Mouse (Mus musculus) small intestine, adult 2 months (tissue): ENCODE results near the gene Hexim2. TPM values are rescaled to one million over a fixed set of nuclear protein-coding genes. Genes with fewer than 3 reads are reported as not detected.

Experiments
- H3K27ac ChIP-seq: fragments of 200-500 bp; 2 replicates; pipeline ENCODE4 v1.5.1; 2012; ENCODE audit warnings: low read depth, low read length, control low read depth, inconsistent platforms; ENCODE audit not compliant: insufficient read depth
- H3K27me3 ChIP-seq: fragments of 200-500 bp; 2 replicates; pipeline ENCODE4 v1.6.1; 2012; ENCODE audit warnings: mild to moderate bottlenecking, moderate library complexity, low read length, inconsistent platforms; ENCODE audit not compliant: control insufficient read depth, insufficient read depth
- H3K36me3 ChIP-seq: fragments of 200-500 bp; 2 replicates; pipeline ENCODE4 v1.6.1; 2012; ENCODE audit warnings: mild to moderate bottlenecking, low read length, control low read depth, inconsistent platforms; ENCODE audit not compliant: control insufficient read depth, insufficient read depth
- H3K4me1 ChIP-seq: fragments of 200-500 bp; 2 replicates; pipeline ENCODE4 v1.6.1; 2012; ENCODE audit warnings: low read length, inconsistent platforms, mixed read lengths; ENCODE audit not compliant: control insufficient read depth, insufficient read depth, insufficient read length
- H3K4me3 ChIP-seq: fragments of 200-500 bp; 2 replicates; pipeline ENCODE4 v1.5.1; 2012; ENCODE audit warnings: low read depth, mild to moderate bottlenecking, control low read depth, inconsistent platforms, low read length, moderate library complexity
- CTCF ChIP-seq: fragments of 200-500 bp; IDR thresholded peaks from 2 replicates; pipeline ENCODE4 v1.5.1; 2012; ENCODE audit warnings: low read depth, mild to moderate bottlenecking, control low read depth, inconsistent platforms, low read length, moderate library complexity, mixed read lengths; ENCODE audit not compliant: insufficient replicate concordance, insufficient read length; ENCODE audit errors: extremely low read depth
- POLR2A ChIP-seq: fragments of 200-500 bp; IDR thresholded peaks from 2 replicates; pipeline ENCODE4 v1.6.1; 2012; ENCODE audit warnings: low read depth, mild to moderate bottlenecking, control low read depth, inconsistent platforms, low read length, moderate library complexity
- WGBS: fragments of 180-500 bp; shearing (Covaris S2); methylation state at CpG from one replicate; pipeline ENCODE4 v1.1.7; 2018; 5-methylcytosine and 5-hydroxymethylcytosine counted together
- polyA plus RNA-seq: library from polyadenylated mRNA; depleted of rRNA; stranded (reverse); fragments of >200 nt; gene quantifications from 2 replicates; pipeline ENCODE4 v1.2.3, GENCODE M21; 2012

The Hexim2 gene
- polyA plus RNA-seq, 1 experiment, result 2.2 TPM

DNA sequence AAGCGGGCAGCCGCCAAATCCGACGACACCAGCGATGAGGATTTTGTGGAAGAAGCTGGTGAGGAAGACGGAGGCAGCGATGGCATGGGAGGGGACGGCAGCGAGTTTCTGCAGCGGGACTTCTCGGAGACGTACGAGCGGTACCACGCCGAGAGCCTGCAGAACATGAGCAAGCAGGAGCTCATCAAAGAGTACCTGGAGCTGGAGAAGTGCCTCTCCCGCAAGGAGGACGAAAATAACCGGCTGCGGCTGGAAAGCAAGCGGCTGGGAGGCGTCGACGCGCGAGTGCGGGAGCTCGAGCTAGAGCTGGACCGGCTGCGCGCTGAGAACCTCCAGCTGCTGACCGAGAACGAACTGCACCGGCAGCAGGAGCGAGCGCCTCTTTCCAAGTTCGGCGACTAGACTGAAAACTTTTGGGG lies 14.6 kb upstream of the Hexim2 start:
- under 1% methylated on average over 38 of the region's 38 CpGs for WGBS
- no peaks in the 10 kb centered on the region for H3K36me3 ChIP-seq
- H3K4me1 ChIP-seq, result peaks cover 5% of the 10 kb centered on the region; the same call in 1 of the 2 replicates
- H3K27ac ChIP-seq, result peak overlapping the region; percentile 34
- TF ChIP-seq POLR2A (no peak), CTCF (no peak)
- H3K4me3 ChIP-seq, result peak overlapping the region; percentile 82
- H3K27me3 ChIP-seq, result no peaks in the 10 kb centered on the region

DNA sequence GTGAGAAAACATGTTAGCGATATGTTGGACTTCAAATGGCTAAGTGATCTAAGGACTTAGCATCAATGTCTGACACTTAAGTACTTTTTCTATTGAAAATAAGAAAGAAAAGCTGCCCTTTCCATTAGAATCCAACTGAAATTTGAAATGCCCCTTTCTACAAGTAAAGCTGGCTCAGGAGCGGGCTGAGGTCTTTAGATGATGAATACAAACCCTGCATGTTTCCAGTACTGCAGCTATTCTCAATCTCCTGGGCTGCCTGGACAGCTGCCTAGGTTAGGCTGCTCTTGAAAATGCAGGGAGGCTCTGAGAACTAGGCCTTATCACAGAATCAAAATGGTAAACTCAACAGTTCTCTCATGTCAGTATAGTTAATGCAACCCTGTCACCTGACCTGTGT lies 13.4 kb upstream of the Hexim2 start:
- Histone ChIP-seq H3K27ac (no peak overlapping the region), H3K36me3 (no peaks in the 10 kb centered on the region), H3K4me3 (no peak overlapping the region), H3K4me1 (peaks cover 5% of the 10 kb centered on the region; the same call in 1 of the 2 replicates), H3K27me3 (no peaks in the 10 kb centered on the region)
- WGBS, result 75% methylated on average over 2 of the region's 2 CpGs
- TF ChIP-seq CTCF (no peak), POLR2A (no peak)

DNA sequence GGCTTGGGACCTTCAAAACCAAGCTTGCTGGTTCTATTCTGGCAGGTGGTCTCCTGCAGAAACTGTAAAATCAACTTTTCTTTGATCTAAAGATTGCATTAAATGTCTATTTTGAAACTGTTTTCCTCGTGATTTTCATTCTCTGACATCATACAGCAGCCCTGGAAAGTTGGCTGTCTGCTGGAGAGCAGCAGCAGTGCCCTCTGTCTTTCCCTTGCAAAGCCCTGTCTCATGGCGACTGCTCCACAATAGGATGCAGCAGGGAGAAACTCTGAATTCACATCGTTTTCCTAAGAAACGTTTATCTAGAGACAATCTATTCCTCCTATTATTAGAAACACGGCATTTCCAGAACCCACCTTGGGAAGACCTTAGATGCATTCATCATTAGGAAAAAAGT lies 12.6 kb upstream of the Hexim2 start:
- peaks cover 2% of the 10 kb centered on the region; the same call in 1 of the 2 replicates for H3K4me1 ChIP-seq
- H3K27me3 ChIP-seq, result no peaks in the 10 kb centered on the region
- TF ChIP-seq POLR2A (no peak), CTCF (no peak)
- H3K36me3 ChIP-seq, result no peaks in the 10 kb centered on the region
- 57% methylated on average over 5 of the region's 5 CpGs for WGBS
- no peak overlapping the region for H3K4me3 ChIP-seq
- no peak overlapping the region for H3K27ac ChIP-seq

DNA sequence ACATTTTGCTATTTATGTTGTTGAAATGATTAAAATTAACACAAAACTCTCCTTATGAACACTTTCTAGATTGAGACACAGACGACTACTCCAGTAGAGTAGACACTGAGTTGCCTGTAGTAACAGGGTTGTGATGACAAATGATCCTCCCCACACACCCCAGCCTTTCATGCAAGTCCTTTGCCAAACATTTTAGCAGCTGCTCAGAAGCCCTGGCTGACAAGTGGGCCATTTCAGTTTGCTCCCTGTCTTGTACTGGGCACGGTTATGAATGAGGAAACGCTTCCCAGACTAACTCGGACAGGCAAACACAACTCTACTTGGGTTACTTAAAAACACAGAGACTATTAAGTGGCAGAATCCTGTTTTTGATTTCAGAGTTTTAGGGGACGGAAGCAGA lies 11.9 kb upstream of the Hexim2 start:
- no peaks in the 10 kb centered on the region for H3K36me3 ChIP-seq
- no peak overlapping the region for H3K27ac ChIP-seq
- no peak overlapping the region for H3K4me3 ChIP-seq
- H3K4me1 ChIP-seq, result no peaks in the 10 kb centered on the region; the same call in 1 of the 2 replicates
- TF ChIP-seq CTCF (no peak), POLR2A (no peak)
- 56% methylated on average over 5 of the region's 5 CpGs for WGBS
- H3K27me3 ChIP-seq, result no peaks in the 10 kb centered on the region

DNA sequence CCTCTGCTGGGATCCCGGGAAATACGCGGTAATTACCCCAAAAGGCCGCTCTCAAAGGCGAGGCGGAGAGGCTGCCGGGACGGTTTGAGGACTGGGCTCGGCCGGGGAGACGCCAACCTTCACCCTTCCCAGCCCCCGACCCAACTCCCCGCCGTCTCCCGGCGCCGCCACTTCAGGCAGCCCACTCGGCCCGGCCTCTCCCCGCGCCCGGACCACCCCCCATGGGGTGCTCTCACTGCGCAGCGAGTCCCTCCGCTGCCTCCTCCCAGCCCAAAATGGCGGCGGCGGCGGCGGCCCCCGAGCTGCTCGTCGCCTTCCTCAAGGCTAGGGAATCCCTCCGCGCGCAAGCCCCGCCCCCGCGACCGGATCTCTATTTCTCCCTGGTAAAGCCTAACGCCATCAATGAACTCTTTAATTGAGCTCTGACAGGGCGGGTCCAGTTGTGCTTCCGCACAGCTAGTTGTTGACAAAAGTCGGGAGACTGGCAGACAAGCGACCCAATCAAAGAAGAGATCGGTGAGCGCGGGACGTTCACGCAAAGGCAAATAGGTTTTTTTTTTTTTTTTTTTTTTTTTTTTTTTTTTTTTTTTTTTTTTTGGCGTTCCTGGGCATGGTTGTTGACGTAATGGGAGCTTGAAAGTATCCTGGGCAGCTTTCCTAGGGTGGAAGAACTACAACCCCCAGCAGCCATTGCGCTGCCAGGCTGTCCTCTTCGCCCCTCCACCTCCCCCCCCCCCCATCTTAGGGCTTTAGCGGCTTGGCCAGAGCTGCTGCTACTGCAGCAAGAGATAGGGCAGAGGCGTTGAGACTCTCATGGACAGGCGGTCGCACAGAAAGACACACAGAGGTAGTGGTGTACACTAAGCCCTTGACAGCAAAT lies 587 bp downstream of the Hexim2 start:
- Histone ChIP-seq H3K27ac (peak overlapping the region; percentile 92), H3K4me3 (peak overlapping the region; percentile 87), H3K27me3 (no peaks in the 10 kb centered on the region), H3K4me1 (peaks cover 5% of the 10 kb centered on the region; the same call in 1 of the 2 replicates), H3K36me3 (no peaks in the 10 kb centered on the region)
- WGBS, result under 1% methylated on average over 58 of the region's 58 CpGs
- TF ChIP-seq CTCF (no peak), POLR2A (peak; percentile 94)

DNA sequence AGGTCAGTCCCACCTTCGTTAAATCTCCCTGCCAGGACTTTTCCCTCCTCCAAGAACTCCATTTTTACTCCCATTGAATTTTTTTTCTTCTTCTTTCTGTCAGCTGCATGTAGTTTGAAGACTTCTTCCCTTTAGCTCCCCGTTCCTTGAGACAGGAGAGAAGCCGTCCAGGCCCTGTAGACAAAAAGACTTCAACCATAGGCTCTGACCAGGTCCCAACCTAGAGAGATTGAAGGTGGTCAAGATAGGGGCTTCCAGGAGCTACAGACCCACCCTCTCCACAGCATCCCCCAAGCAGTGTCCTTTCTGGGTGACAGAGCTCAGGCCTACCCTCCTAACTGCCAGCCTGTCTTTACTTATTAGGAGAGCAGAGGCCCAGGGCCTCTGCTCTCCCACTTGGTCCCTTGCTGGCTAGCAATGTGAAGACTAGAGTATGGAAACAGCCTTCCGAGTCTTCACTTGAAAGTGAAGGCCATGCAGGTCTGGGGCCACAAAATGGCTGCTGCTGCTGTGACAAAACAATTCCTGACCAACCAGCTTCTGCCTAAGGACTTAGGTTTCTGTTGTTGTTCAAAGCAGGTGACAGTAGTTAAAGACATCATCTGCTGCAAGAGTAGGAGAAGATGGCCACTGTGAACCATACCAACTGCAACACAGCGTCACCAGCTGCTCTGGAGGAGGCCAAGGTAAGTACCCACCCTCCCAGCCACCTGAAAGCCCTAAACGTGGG lies 1.4 kb downstream of the Hexim2 start:
- H3K27me3 ChIP-seq, result no peaks in the 10 kb centered on the region
- H3K27ac ChIP-seq, result peak overlapping the region; percentile 48
- no peak for TF ChIP-seq CTCF
- TF ChIP-seq POLR2A, result no peak
- H3K4me1 ChIP-seq, result peaks cover 5% of the 10 kb centered on the region; the same call in 1 of the 2 replicates
- H3K36me3 ChIP-seq, result no peaks in the 10 kb centered on the region
- 59% methylated on average over 6 of the region's 6 CpGs for WGBS
- H3K4me3 ChIP-seq, result peak overlapping the region; percentile 57

DNA sequence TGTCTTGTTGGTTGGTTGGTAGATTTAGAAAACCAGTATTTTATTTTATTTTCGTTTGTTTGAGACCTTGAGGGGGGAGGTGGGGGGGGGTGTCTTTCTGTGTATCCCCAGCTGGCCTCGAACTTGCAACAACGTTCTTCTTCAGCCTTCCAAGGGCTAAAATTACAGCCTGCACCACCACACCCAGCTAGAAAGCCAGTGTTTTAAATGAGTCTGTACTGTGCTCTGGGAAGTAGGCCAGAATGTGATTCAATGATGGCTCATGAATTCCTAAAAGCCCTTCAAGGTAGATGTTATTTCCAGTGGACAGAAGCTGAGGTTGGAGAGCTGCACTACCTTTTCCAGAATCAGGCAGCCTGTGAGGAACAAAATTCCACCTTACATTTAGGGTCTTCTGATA lies 2.0 kb downstream of the Hexim2 start:
- 42% methylated on average over 3 of the region's 3 CpGs for whole genome bisulfite sequencing

More for the DNA sequence above, 2.0 kb downstream of the Hexim2 start:
- H3K4me3 ChIP-seq, result no peak overlapping the region
- peaks cover 5% of the 10 kb centered on the region; the same call in 1 of the 2 replicates for H3K4me1 ChIP-seq
- H3K27me3 ChIP-seq, result no peaks in the 10 kb centered on the region
- no peak overlapping the region for H3K27ac ChIP-seq
- no peaks in the 10 kb centered on the region for H3K36me3 ChIP-seq
- no peak for TF ChIP-seq POLR2A
- TF ChIP-seq CTCF, result no peak
